Mouse (Mus musculus) liver, postnatal 0 days (tissue): ENCODE results near the gene Gsc2.

Experiments
- CTCF ChIP-seq: sonication (generic); IDR thresholded peaks from 2 replicates; pipeline ENCODE4 v1.5.1; 2016; ENCODE audit warnings: antibody characterized with exemption, low read depth
- EP300 ChIP-seq: IDR thresholded peaks from 2 replicates; pipeline ENCODE4 v1.6.1; 2016; ENCODE audit warnings: antibody characterized with exemption, low read depth, mild to moderate bottlenecking

DNA sequence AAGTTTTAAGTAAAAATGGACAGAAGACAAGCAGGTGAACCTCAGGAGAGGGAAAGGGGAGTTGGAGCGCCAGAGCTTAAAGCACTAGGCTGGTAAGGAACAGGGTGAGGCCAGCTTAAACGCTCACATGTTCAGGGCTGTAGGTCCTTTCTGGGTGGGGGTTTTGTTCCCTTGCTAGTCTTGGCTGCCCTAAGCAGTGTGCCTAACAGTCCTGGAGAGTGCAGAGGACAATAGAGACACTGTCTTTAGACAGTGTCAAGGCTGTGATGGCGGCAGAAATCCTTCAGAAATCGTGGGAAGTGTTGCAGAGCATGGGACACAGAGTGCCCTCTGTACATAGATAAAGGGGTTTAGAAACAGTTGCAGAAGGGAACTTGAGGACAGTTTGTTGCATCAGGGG, 35.2 kb upstream of the Gsc2 start:
- TF ChIP-seq CTCF (no peak), EP300 (no peak)
